24 mouse cellular contexts compared by ENCODE assay signal in the genomic region with DNA sequence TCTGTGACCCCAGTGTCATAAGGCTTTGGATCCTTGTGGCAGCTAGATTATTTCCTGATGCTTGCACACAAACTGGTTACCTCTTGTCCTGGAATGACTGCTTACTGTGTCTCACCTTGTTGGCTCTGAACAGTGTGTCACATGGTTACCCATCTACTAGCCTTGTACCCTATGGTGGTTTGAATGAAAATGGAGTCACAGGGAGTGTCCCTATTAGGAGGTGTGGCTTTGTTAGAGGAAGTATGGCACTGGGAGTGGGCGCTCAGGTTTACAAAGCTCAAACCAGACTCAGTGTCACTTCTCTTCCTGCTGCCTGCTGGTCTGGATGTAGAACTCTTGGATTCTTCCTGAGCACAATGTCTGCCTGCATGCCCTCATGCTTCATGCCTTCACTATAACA.
DNase-seq lines count a peak whose midpoint lies in the region; ATAC-seq and TF ChIP-seq lines count a peak whose summit lies in the region.
"Had no signal": no experiment of that assay in that cellular context is flagged by ENCODE, and none has a peak within 500 bp of the region (broad histone marks: within the 10 kb centered on the region; RNA-seq: fewer than 3 reads in every experiment).

No protein-coding gene starts in this region.

- H3K4me3 ChIP-seq in MEL (ENCODE audit: control insufficient read depth in 1 of 2, insufficient read depth in 1 of 2, low read depth in 2 of 2, low read length in 2 of 2) = no peak overlapping the region
- no peak overlapping the region for H3K4me3 ChIP-seq in forebrain, embryonic 15.5 days
- H3K4me3 ChIP-seq: embryonic facial prominence, embryonic 12.5 days; heart, embryonic 15.5 days; hindbrain, embryonic 10.5 days had no signal

- H3K27me3 ChIP-seq in MEL (ENCODE audit: control insufficient read depth in 1 of 2, insufficient read depth in 2 of 2, low read length in 2 of 2) = no peaks in the 10 kb centered on the region
- H3K27me3 ChIP-seq in splenic B cell, adult 2 months (ENCODE audit: control insufficient read depth, insufficient read depth, low read length, poor library complexity, severe bottlenecking) = no peaks in the 10 kb centered on the region
- no peaks in the 10 kb centered on the region for H3K27me3 ChIP-seq in forebrain, embryonic 15.5 days
- H3K27me3 ChIP-seq: embryonic facial prominence, embryonic 12.5 days; heart, embryonic 15.5 days; Patski had no signal

- H3K4me2 ChIP-seq in forebrain, embryonic 15.5 days (replicated peaks) = no peak overlapping the region
- H3K4me2 ChIP-seq: embryonic facial prominence, embryonic 12.5 days; heart, embryonic 11.5 days; heart, embryonic 15.5 days; hindbrain, embryonic 14.5 days had no signal

- H3K9ac ChIP-seq in MEL (ENCODE audit: control insufficient read depth, low read depth, low read length, poor library complexity, severe bottlenecking) = no peak overlapping the region
- H3K9ac ChIP-seq in forebrain, embryonic 15.5 days (replicated peaks) = no peak overlapping the region
- H3K9ac ChIP-seq: embryonic facial prominence, embryonic 12.5 days; forebrain, postnatal 0 days; heart, embryonic 15.5 days; hindbrain, embryonic 14.5 days had no signal

- WGBS in forebrain, embryonic 15.5 days = 100% methylated on average over 1 of the region's 1 CpGs

- DNase-seq in ES-CJ7 (ENCODE audit: low read depth, low spot score) = peak; percentile 55
- peak; percentile 42 for DNase-seq in MEL (ENCODE audit: low read depth, low spot score)
- DNase-seq in splenic B cell, adult 2 months (ENCODE audit: low read depth, low spot score) = peak; percentile 3
- DNase-seq in left cerebral cortex, adult 18-20 months (ENCODE audit: low spot score in 2 of 2) = no peak
- DNase-seq in liver = no peak
- DNase-seq in heart, adult 11 months = no peak
- DNase-seq: adrenal gland, postnatal 14 days; B cell, adult 2 months; cerebellum, adult 11-12 months; cerebellum, adult 9-10 months; forebrain, postnatal 0 days; gastrocnemius, postnatal 25 days; heart, adult 18-20 months; heart, postnatal 14 days; kidney, adult 11 months had no signal

- no peak for TF ChIP-seq POLR2A in MEL (IDR thresholded peaks at IDR 0.05; ENCODE audit: control insufficient read depth in 1 of 2, insufficient read depth in 1 of 2, low read depth in 1 of 2, low read length in 2 of 2, poor library complexity in 1 of 2)

- H3K9me3 ChIP-seq in MEL (replicated peaks; ENCODE audit: insufficient read depth, low read length) = no peaks in the 10 kb centered on the region
- H3K9me3 ChIP-seq in forebrain, embryonic 15.5 days = no peaks in the 10 kb centered on the region
- H3K9me3 ChIP-seq: embryonic facial prominence, embryonic 12.5 days; heart, embryonic 15.5 days; hindbrain, embryonic 10.5 days had no signal

- no peaks in the 10 kb centered on the region for H3K79me2 ChIP-seq in MEL (ENCODE audit: control insufficient read depth, insufficient read depth, low read length, poor library complexity)

- no peak for TF ChIP-seq RAD21 in MEL (IDR thresholded peaks at IDR 0.05; ENCODE audit: low read depth, low read length)

- peaks cover 0 to 7% of the 10 kb centered on the region in 2 experiments; a peak in 1 of 4 replicates for H3K4me1 ChIP-seq in MEL (ENCODE audit: control insufficient read depth in 1 of 2, insufficient read depth in 2 of 2, low read length in 2 of 2)
- peaks cover 24% of the 10 kb centered on the region for H3K4me1 ChIP-seq in forebrain, embryonic 15.5 days
- H3K4me1 ChIP-seq: heart, embryonic 15.5 days had no signal

- no peaks in the 10 kb centered on the region for H3K36me3 ChIP-seq in MEL (ENCODE audit: control insufficient read depth in 1 of 2, insufficient read depth in 2 of 2, low read length in 2 of 2)
- H3K36me3 ChIP-seq in splenic B cell, adult 2 months (ENCODE audit: control insufficient read depth, insufficient read depth, low read length, poor library complexity, severe bottlenecking) = no peaks in the 10 kb centered on the region
- no peaks in the 10 kb centered on the region for H3K36me3 ChIP-seq in forebrain, embryonic 15.5 days
- H3K36me3 ChIP-seq: embryonic facial prominence, embryonic 12.5 days; heart, embryonic 15.5 days; hindbrain, embryonic 10.5 days had no signal

- TF ChIP-seq EP300 in MEL (IDR thresholded peaks at IDR 0.05; ENCODE audit: low read depth in 1 of 2, low read length in 2 of 2) = no peak

- ATAC-seq in granulocyte monocyte progenitor cell, adult 5-6 weeks (replicated peaks; ENCODE audit: poor library complexity, severe bottlenecking) = peak; percentile 34; the same call in 1 of the 2 replicates
- ATAC-seq in forebrain, embryonic 15.5 days (replicated peaks) = no peak
- ATAC-seq: CD4-positive, CD25-positive, alpha-beta regulatory T cell, adult 4 months; forebrain, postnatal 0 days; Patski had no signal

- TF ChIP-seq CTCF in MEL (IDR thresholded peaks at IDR 0.05 in 2 of 3, conservative IDR thresholded peaks at IDR 0.05 in 1 of 3; ENCODE audit: control insufficient read depth in 1 of 3, insufficient read depth in 1 of 3, low read depth in 2 of 3, low read length in 3 of 3, poor library complexity in 1 of 3, severe bottlenecking in 1 of 3) = no peak

- no peak overlapping the region for H3K27ac ChIP-seq in MEL (ENCODE audit: control insufficient read depth, low read depth, low read length)
- no peak overlapping the region for H3K27ac ChIP-seq in forebrain, embryonic 15.5 days (replicated peaks)
- H3K27ac ChIP-seq: embryonic facial prominence, embryonic 12.5 days; heart, embryonic 15.5 days; hindbrain, embryonic 14.5 days had no signal

TF ChIP-seq in MEL, 35 proteins besides CTCF, POLR2A, EP300 and RAD21:
- TF ChIP-seq MYB (IDR thresholded peaks at IDR 0.05; ENCODE audit: low read depth, low read length) = no peak
- TF ChIP-seq POLR2AphosphoS5 (IDR thresholded peaks at IDR 0.05; ENCODE audit: borderline replicate concordance, low read depth, low read length) = no peak
- no peak for TF ChIP-seq MYC (IDR thresholded peaks at IDR 0.05; ENCODE audit: low read depth, low read length)
- TF ChIP-seq SIN3A (IDR thresholded peaks at IDR 0.05; ENCODE audit: low read length) = no peak
- no peak for TF ChIP-seq GATA1 (IDR thresholded peaks at IDR 0.05; ENCODE audit: low read depth, low read length)
- no peak for TF ChIP-seq HCFC1 (IDR thresholded peaks at IDR 0.05; ENCODE audit: low read depth, low read length)

Comparison
In these comparisons a context has a peak if more than half of its experiments do, and no peak if none do; other contexts are left out.
1. DNase-seq: peak in ES-CJ7 (single experiment), MEL (single experiment) and splenic B cell, adult 2 months (single experiment); none in left cerebral cortex, adult 18-20 months (0 of 2), liver (single experiment) and heart, adult 11 months (single experiment).